Mouse (Mus musculus) heart, embryonic 15.5 days (tissue): ENCODE results near the gene Rad50. TPM values are rescaled to one million over a fixed set of nuclear protein-coding genes. Genes with fewer than 3 reads are reported as not detected.

ENCODE experiments used
- ATAC-seq: fragments of 200-750 bp; cut with Nextera tagmentation; replicated peaks from 2 replicates; pipeline ENCODE4 v1.8.0; 2017; ENCODE audit warnings: low read depth, moderate TSS enrichment; ENCODE audit not compliant: insufficient number of reproducible peaks, insufficient read depth, low FRiP score
- H3K27ac ChIP-seq: fragments of 300-500 bp; sonication (generic); 2 replicates; pipeline ENCODE4 v1.5.1; 2015; ENCODE audit warnings: mild to moderate bottlenecking, inconsistent platforms
- H3K27me3 ChIP-seq: fragments of 300-500 bp; sonication (generic); 2 replicates; pipeline ENCODE4 v1.6.1; 2015; ENCODE audit warnings: inconsistent platforms
- H3K36me3 ChIP-seq: fragments of 300-500 bp; sonication (generic); 2 replicates; pipeline ENCODE4 v1.6.1; 2015; ENCODE audit warnings: mild to moderate bottlenecking, inconsistent platforms
- H3K4me1 ChIP-seq: fragments of 300-500 bp; sonication (generic); replicated peaks from 2 replicates; pipeline ENCODE4 v1.6.1; 2015; ENCODE audit warnings: inconsistent platforms
- H3K4me2 ChIP-seq: fragments of 300-500 bp; sonication (generic); 2 replicates; pipeline ENCODE4 v1.6.1; 2015; ENCODE audit warnings: inconsistent platforms, mild to moderate bottlenecking, moderate library complexity
- H3K4me3 ChIP-seq: fragments of 300-500 bp; sonication (generic); 2 replicates; pipeline ENCODE4 v1.5.1; 2015; ENCODE audit warnings: mild to moderate bottlenecking, inconsistent platforms
- H3K9ac ChIP-seq: fragments of 300-500 bp; sonication (generic); 2 replicates; pipeline ENCODE4 v1.6.1; 2015; ENCODE audit warnings: mild to moderate bottlenecking, inconsistent platforms
- H3K9me3 ChIP-seq: fragments of 300-500 bp; sonication (generic); replicated peaks from 2 replicates; pipeline ENCODE4 v1.6.1; 2016; ENCODE audit warnings: inconsistent platforms
- WGBS: fragments of 180-500 bp; shearing (Covaris S2); methylation state at CpG from one replicate; pipeline ENCODE4 v1.1.7; 2015; ENCODE audit warnings: mixed read lengths; 5-methylcytosine and 5-hydroxymethylcytosine counted together
- polyA plus RNA-seq: library from polyadenylated mRNA; unstranded; fragments of >200 nt; fragmentation: Nextera tagmentation; extraction: Ambion mirVana; gene quantifications from 2 replicates; pipeline ENCODE4 v1.2.1, GENCODE M21; 2015

The Rad50 gene
- polyA plus RNA-seq, 1 experiment from 2014 or later: 17.3 TPM

GRCm38 (mm10) chr11:53627859-53628258 is 79.3 kb downstream of the Rad50 start:
- WGBS: 5% methylated on average over 1 of the region's 1 CpGs
- Histone ChIP-seq H3K27me3 (no peaks in the 10 kb centered on the region), H3K4me1 (0 out of 2 replicates have a peak, but pooled peaks cover 5% of the 10 kb centered on the region), H3K36me3 (no peaks in the 10 kb centered on the region), H3K4me2 (no peak overlapping the region), H3K4me3 (no peak overlapping the region), H3K27ac (no peak overlapping the region), H3K9me3 (no peaks in the 10 kb centered on the region), H3K9ac (no peak overlapping the region)
- no peak for ATAC-seq

GRCm38 (mm10) chr11:53626802-53627373 is 80.2 kb downstream of the Rad50 start:
- Histone ChIP-seq H3K9me3 (no peaks in the 10 kb centered on the region), H3K9ac (no peak overlapping the region), H3K27ac (no peak overlapping the region), H3K36me3 (no peaks in the 10 kb centered on the region), H3K27me3 (no peaks in the 10 kb centered on the region), H3K4me3 (no peak overlapping the region), H3K4me1 (0 out of 2 replicates have a peak, but pooled peaks cover 5% of the 10 kb centered on the region), H3K4me2 (no peak overlapping the region)
- ATAC-seq: no peak
- 56% methylated on average over 17 of the region's 17 CpGs for WGBS

- H3K4me2 ChIP-seq: no peak overlapping the region
- H3K4me3 ChIP-seq: no peak overlapping the region
- no peak overlapping the region for H3K9ac ChIP-seq
- no peak for ATAC-seq
- H3K27me3 ChIP-seq: no peaks in the 10 kb centered on the region
- WGBS: 89% methylated on average over 2 of the region's 2 CpGs
- H3K9me3 ChIP-seq: no peaks in the 10 kb centered on the region
- H3K36me3 ChIP-seq: no peaks in the 10 kb centered on the region
- 0 out of 2 replicates have a peak, but pooled peaks cover 5% of the 10 kb centered on the region for H3K4me1 ChIP-seq
- H3K27ac ChIP-seq: no peak overlapping the region
Measured at GRCm38 (mm10) chr11:53624124-53624523, 83.0 kb downstream of the Rad50 start.

GRCm38 (mm10) chr11:53623573-53623972 is 83.5 kb downstream of the Rad50 start:
- H3K9ac ChIP-seq: no peak overlapping the region
- H3K27me3 ChIP-seq: no peaks in the 10 kb centered on the region
- H3K9me3 ChIP-seq: no peaks in the 10 kb centered on the region
- no peak overlapping the region for H3K27ac ChIP-seq
- WGBS: 75% methylated on average over 9 of the region's 9 CpGs
- ATAC-seq: no peak
- no peak overlapping the region for H3K4me2 ChIP-seq
- no peaks in the 10 kb centered on the region for H3K36me3 ChIP-seq
- H3K4me1 ChIP-seq: 0 out of 2 replicates have a peak, but pooled peaks cover 5% of the 10 kb centered on the region
- no peak overlapping the region for H3K4me3 ChIP-seq

- 63% methylated on average over 6 of the region's 6 CpGs for WGBS
- 0 out of 2 replicates have a peak, but pooled peaks cover 5% of the 10 kb centered on the region for H3K4me1 ChIP-seq
- ATAC-seq: no peak
- H3K36me3 ChIP-seq: no peaks in the 10 kb centered on the region
- H3K4me2 ChIP-seq: no peak overlapping the region
- no peaks in the 10 kb centered on the region for H3K27me3 ChIP-seq
- no peak overlapping the region for H3K4me3 ChIP-seq
- H3K27ac ChIP-seq: no peak overlapping the region
- no peaks in the 10 kb centered on the region for H3K9me3 ChIP-seq
- H3K9ac ChIP-seq: no peak overlapping the region
Measured at GRCm38 (mm10) chr11:53622440-53622806, 84.7 kb downstream of the Rad50 start.

- H3K4me1 ChIP-seq: 0 out of 2 replicates have a peak, but pooled peaks cover 3% of the 10 kb centered on the region
- H3K36me3 ChIP-seq: no peaks in the 10 kb centered on the region
- H3K27ac ChIP-seq: no peak overlapping the region
- ATAC-seq: no peak
- H3K9ac ChIP-seq: no peak overlapping the region
- no peak overlapping the region for H3K4me2 ChIP-seq
- H3K9me3 ChIP-seq: no peaks in the 10 kb centered on the region
- no peaks in the 10 kb centered on the region for H3K27me3 ChIP-seq
- 71% methylated on average over 11 of the region's 11 CpGs for WGBS
- no peak overlapping the region for H3K4me3 ChIP-seq
Measured at GRCm38 (mm10) chr11:53621582-53622439, 85.3 kb downstream of the Rad50 start.

- no peak for ATAC-seq
- no peak overlapping the region for H3K9ac ChIP-seq
- H3K27ac ChIP-seq: no peak overlapping the region
- H3K9me3 ChIP-seq: no peaks in the 10 kb centered on the region
- H3K4me1 ChIP-seq: no peaks in the 10 kb centered on the region
- 79% methylated on average over 4 of the region's 4 CpGs for WGBS
- H3K4me3 ChIP-seq: no peak overlapping the region
- no peak overlapping the region for H3K4me2 ChIP-seq
- H3K27me3 ChIP-seq: no peaks in the 10 kb centered on the region
- H3K36me3 ChIP-seq: no peaks in the 10 kb centered on the region
Measured at GRCm38 (mm10) chr11:53620094-53620493, 87.0 kb downstream of the Rad50 start.

GRCm38 (mm10) chr11:53619428-53619827 is 87.7 kb downstream of the Rad50 start:
- no peak overlapping the region for H3K4me3 ChIP-seq
- WGBS: 66% methylated on average over 6 of the region's 6 CpGs
- no peaks in the 10 kb centered on the region for H3K27me3 ChIP-seq
- H3K27ac ChIP-seq: no peak overlapping the region
- no peak overlapping the region for H3K4me2 ChIP-seq
- no peaks in the 10 kb centered on the region for H3K36me3 ChIP-seq
- no peaks in the 10 kb centered on the region for H3K4me1 ChIP-seq
- no peaks in the 10 kb centered on the region for H3K9me3 ChIP-seq
- no peak for ATAC-seq
- no peak overlapping the region for H3K9ac ChIP-seq

- Histone ChIP-seq H3K27me3 (no peaks in the 10 kb centered on the region), H3K9me3 (no peaks in the 10 kb centered on the region), H3K4me2 (no peak within 1 kb of the TSS), H3K9ac (no peak within 1 kb of the TSS), H3K36me3 (no peaks in the 10 kb centered on the region), H3K4me3 (no peak within 1 kb of the TSS), H3K27ac (no peak within 1 kb of the TSS), H3K4me1 (no peaks in the 10 kb centered on the region)
- no peak for ATAC-seq
- 53% methylated on average over 7 of the region's 7 CpGs for WGBS
Measured at GRCm38 (mm10) chr11:53618619-53619198, 88.4 kb downstream of the Rad50 start, which contains the start of gene Il4. Gene Il4 (minus strand): TSS chr11:53618669.

- WGBS: 69% methylated on average over 4 of the region's 4 CpGs
- Histone ChIP-seq H3K9ac (no peak overlapping the region), H3K27ac (no peak overlapping the region), H3K4me3 (no peak overlapping the region), H3K9me3 (no peaks in the 10 kb centered on the region), H3K4me1 (no peaks in the 10 kb centered on the region), H3K4me2 (no peak overlapping the region), H3K27me3 (no peaks in the 10 kb centered on the region), H3K36me3 (no peaks in the 10 kb centered on the region)
- no peak for ATAC-seq
Measured at GRCm38 (mm10) chr11:53617562-53618109, 89.5 kb downstream of the Rad50 start.

GRCm38 (mm10) chr11:53616748-53617558 is 90.2 kb downstream of the Rad50 start:
- Histone ChIP-seq H3K4me3 (no peak overlapping the region), H3K4me2 (no peak overlapping the region), H3K27ac (no peak overlapping the region), H3K4me1 (no peaks in the 10 kb centered on the region), H3K27me3 (no peaks in the 10 kb centered on the region), H3K9ac (no peak overlapping the region), H3K36me3 (no peaks in the 10 kb centered on the region), H3K9me3 (no peaks in the 10 kb centered on the region)
- ATAC-seq: no peak
- 74% methylated on average over 8 of the region's 8 CpGs for WGBS
